Mouse (Mus musculus) layer of hippocampus, adult 9-10 months (tissue): ENCODE measurements around the gene Stx16.

ENCODE experiments used
- DNase-seq: peaks from one replicate; pipeline ENCODE4 v3.0.0; 2022; ENCODE audit warnings: low spot score

Stx16 gene

DNA sequence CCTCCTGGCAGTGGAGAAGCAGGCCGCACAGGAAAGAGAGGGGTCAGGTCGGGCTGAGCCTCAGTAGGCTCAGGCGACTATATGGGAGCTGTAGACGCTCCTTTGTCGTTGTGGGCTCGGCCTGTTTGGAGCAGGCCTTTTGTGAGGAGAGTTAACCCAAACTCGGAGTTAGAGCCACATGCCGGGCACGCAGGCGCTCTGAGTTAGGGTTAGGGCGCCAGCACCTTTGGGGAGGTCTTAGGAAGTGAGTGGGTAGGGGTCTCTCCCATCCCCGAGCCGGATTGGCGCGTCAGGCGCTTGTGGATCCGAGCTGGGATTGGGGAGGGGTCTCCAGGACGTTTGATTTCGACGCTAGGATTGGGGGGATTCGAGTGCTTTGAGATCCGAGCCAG is 321 bp downstream of the Stx16 start:
- no peak for DNase-seq

DNA sequence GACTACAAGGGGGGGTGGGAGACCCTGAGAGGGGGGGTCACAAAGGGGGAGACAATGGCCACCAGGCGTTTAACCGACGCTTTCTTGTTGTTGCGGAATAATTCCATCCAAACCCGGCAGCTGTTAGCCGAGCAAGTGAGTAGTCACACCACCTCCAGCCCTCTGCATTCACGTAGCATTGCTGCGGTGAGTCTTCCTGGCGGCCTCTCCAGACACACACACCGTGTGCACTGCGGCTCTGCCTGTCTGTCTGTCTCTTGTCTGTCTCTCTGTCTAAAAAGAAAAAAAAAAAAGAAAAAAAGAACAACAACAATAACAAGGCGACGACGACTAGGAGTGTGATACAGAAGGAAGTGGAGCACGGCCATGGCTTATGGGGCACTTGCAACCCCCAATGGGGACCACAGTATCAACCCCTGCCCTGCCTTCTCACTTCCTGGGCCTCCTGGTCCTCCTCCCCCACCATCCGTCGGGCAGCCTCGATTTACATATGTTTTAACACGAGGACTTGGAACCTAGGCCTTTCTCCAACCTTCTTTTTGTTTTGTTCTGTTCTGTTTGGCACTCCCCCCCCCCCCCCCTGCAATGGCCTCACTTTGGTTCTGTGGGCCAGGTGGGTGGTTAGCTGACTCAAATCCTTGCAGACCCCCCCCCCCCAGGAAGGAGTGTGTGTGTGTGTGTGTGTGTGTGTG is 1.0 kb downstream of the Stx16 start:
- DNase-seq, result no peak

DNA sequence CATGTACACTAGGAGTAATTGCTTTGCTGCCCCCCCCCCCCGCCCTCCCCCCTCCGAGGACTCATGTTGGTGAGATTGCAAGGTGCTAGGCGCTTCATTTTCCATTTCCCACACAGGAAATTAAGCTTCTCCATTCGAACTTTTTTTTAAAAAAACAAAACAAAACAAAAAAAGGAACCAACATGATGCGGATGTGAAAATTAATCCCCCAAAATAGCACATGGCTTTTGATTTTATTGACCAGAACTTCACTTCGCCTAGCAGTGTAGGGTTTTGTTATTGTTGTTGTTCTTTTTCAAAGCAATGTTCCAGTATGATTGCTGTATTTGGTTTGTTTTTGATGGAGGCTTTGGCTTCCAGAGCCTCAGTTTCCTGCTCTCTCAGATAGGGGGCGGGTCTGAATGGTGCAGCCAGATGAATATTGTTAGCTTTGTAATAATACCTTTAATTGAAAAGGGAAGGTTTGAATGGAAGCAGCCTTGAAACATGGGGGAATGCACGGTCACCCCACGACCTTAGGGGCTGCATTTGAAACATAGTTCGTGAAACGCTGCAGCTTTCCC is 1.7 kb downstream of the Stx16 start:
- DNase-seq, result no peak

DNA sequence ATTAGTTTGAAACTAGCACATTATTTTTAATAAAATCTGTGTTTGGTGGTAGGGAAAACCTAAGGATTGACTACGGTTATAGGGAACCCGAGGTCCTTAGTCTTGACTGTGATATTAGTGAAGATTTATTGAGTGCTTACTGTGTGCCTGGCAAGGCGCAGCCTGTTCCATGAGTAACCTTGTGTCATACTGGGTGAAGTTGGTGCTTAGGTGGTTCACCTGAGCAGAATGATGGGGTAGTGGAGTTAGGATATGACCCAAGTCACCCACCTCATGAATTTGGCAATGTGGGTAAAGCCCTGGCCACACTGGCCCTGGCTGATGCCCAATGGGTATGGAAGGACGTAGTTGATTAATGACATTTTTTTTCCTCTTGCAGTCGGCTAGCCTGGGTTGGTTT is 5.7 kb downstream of the Stx16 start:
- DNase-seq, result no peak

DNA sequence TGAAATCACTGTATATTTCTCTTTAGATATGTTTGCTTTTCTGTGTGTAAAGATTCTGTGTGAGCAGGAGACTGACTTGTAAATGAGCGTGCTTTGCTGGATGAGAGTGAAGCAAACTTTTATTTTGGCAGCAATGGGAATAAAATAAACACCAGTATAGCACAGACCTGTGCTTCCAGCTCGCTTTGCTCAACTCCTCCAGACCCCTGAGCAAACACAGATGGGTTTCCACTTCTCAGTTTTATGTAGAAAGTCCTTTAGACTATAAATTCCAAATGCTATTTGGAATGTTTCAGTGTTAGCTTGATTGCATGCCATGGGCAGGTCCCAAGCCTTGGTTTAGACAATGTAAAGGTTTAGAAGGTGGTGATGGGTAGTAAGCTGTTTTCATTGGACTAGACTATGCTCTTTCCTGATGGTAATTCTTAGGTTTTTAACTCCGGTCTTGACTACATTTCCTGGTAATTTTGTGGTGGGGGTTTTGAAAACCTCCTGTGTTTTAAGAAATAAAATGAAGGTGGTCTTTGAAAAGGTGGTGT is 6.3 kb downstream of the Stx16 start:
- DNase-seq, result no peak

DNA sequence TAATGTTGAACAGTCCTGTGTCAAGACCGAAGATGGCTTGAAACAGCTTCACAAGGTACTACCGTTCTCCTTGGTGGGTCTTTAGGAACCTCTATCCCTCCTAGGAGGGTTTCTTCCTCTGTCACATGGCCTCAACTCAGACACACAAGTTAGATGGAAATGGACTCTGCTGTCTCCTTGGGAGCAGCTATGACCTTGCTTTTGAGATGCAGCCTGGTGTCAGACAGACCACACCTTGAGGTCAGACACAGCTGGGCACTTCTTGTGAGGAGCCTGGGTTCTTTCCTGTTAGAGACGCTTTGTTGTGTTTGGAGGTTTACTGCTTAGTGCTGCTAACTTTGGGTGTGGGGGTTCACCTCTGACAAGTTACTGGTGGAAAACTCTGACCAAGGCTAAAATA is 19.0 kb downstream of the Stx16 start:
- no peak for DNase-seq

DNA sequence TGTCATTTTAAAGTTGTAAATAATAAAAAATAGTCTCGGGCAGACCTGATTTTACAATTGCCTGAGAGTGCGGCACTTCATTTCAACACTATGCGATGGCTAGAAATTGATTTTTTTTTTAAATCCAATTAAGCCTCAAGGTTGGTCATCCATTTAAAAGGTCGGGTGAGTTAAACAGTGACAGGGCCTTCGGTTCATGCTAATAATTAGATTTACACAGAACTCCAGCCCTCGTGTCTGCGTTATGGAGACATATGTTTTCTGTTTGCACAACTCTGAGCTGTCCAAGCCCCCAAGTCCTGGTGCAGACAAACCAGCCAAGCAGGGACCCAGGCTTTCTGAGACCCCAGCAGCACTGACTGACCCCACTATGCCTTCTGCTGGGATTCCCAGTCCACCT is 26.3 kb downstream of the Stx16 start:
- DNase-seq, result no peak

DNA sequence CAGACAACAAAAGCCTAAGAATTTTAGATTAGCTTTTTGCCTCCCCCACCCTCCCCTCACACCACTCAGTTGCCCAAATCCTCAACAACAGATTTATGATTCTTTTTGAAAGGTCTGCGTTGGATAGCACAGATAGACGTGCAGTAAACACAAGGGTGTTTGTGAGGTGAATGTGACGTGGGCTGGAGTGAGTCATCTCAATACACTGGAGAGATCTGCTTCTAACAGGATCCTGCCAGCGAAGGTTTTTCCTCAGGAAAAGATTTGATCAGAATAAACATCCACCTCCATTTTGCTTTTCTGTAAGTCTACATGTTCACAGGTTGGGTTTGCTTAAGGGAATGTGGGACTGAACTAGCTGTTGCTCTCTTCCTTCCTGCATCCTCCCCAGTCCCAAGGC is 27.4 kb downstream of the Stx16 start:
- DNase-seq, result no peak

DNA sequence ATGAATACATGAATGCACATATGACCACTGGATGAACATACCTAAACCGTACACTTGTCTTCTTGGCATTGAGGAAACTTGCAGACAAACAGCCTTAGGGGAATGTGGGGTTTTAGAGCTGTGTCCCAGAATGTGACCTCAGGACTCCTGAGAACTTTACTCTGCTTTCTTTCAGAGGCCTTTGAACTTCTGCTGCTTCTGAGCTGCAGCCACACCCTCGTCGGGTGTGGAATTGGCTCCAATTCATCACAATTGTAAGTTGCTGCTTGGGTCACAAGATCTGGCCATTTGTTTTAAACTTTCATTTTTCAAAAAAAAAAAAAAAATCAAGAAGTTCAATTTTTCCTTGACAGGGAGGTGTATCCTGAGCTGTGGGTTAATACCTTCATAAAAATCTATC is 31.3 kb downstream of the Stx16 start:
- DNase-seq, result no peak

DNA sequence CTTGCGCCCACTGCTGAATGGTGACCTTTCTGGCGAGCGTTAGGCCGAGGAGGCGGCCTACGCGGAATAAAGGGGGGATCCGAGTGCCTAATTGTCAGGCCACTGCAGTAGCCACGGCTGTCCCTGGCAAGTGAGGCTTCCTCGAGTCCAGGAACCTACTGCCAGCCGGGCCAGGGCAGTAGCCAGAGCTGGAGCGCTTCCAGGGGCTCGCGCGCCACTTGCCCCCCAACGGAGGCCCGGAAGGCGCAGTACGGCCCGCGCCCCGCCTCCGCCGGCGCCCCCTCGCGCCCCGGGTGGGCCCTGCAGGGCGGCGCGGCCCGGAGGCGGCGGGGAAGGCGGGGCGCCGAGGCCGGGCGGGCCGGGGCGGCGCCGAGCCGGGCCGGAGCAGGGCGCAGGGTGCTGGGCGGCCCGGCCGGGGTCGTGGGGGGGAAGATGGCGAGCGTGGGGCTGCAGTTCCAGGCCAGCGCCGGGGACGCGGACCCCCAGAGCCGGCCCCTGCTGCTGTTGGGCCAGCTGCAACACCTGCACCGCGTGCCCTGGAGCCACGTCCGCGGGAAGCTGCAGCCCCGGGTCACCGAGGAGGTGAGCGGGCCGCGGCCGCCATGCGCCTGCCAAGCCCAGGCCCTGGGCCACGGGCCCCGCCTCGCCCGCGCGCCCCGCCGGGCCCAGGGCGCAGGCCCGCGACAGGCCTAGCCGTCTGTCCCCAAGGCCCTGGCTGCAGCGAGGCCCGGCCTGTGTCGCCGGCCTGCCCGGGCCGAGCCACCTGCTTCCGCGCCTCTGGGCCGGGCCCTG is 34.1 kb downstream of the Stx16 start, which contains the start of gene Npepl1:
Gene Npepl1, plus strand, starts transcription at position 359 of the 792 bp plus-strand sequence.
- no peak for DNase-seq

DNA sequence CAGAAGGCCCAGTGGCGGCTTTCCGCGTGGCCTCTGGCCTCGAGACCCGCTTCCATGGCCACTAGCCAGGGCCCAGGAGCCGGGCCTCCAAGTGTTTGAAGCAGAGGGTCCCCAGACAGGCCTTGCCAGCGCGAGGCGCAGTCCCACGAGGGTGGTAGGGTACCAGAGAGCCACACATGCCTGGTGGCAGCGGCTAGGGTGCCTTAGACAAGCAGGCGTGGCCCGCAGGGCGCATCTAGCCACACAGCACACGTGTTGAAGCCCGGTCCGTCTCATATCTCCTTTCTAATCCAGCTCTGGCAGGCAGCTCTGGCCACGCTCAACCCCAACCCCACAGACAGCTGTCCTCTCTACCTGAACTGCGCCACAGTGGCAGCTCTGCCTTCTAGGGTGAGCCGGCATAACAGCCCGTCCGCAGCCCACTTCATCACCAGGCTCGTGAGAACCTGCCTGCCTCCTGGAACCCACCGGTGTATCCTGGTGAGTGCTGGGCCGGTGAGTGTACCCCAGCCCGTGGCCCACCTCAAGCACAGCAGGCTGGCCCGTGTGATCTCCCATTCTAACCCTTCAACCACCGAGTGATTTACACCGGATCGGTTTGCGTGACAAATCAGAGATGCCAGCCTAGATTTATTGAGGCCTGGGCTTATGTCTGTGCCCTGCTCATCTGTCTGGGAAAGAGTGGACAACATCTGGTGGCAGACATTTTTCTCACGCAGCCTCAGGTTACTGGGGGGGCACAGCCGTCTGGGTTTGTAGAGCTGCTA is 34.9 kb downstream of the Stx16 start:
- no peak for DNase-seq

DNA sequence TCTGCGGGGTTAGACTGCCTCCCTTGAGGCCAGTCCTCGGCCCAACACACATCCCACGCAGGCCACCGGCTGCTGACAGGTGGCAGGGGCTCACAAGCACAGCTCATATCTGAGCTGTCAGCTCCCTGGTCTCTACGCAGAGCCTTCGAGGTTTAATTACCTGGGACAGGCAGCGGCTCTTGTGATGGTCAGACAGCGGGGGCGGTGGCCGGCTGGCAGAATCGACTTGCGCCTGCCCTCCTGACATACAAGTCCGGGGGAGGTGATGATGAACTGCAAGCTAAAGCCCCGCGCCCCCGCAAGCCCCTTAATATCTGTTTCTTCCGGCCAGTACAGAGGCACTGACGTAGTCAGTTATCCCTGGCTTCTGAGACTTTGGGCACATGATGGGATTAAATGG is 36.8 kb downstream of the Stx16 start:
- no peak for DNase-seq

DNA sequence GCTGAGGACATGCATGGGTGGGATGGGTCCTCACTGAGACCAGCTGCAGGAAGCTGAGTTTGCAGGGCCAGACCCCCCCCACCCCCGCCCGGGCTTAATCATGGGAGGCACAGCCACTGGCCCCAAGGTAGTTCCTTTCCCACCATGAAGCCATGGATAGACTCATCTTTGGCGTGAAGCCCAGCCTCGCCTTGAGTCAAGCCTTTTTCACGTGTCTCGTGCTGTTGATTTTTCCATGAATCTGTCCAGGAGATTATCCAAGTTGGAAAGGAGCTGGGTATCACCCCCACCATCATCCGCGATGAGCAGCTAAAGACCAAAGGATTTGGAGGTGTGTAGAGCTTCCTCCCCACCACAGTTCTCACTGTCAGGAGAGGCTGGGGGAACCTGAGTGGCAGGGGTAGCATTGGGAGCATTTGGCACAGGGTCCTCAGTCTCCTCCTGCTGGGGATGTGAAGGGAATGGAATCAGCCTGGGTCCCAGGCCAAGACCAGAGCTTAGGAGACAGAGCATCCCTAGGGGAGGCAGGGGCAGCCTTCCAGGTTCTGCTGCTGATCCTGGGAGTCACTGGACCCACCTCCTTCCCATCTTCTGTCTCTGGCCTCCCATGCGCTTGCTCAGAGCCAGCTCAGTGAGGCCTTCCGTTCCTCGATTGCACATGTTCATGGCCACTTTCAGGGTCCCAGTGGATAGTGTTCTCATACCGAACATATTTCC is 38.2 kb downstream of the Stx16 start:
- DNase-seq, result no peak

DNA sequence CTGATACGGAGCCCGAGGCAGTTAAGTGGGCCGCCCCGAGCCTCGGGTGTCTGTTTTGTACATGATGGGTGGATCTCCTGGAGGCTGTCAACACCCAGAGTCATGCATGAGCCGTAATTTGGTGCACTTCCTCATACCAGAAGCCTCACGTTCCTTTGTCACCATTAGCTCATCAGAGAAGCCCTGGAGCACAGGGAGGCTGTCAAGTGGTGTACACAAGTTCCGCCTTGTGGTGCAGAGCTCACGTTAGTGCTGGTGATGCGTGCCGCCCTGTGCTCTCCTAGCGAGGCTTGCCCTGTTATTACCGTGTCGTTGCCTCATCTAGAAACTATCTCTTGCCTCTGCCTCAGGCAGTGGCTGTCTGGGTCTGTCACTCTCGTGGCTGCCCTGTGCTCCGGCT is 40.8 kb downstream of the Stx16 start:
- DNase-seq, result no peak

DNA sequence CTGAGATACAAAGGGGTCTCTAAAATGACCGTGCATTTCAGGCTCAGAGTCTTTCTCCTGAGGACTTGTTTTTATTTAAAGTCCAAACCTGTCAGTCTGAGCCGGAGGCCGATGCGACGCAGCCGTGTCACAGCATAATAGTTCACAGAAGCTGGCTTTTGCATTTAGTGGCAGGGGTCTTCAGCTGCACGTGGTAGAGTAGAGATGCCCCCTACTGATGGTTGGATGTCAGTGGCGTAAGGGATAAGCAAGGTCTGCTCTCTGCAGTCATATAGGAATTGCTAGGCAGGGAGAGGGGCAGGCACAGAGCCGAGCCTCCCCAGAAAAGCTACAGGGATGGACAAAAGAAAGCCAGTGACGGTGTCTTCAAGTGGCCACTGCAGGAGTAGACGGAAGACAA is 42.0 kb downstream of the Stx16 start:
- no peak for DNase-seq

DNA sequence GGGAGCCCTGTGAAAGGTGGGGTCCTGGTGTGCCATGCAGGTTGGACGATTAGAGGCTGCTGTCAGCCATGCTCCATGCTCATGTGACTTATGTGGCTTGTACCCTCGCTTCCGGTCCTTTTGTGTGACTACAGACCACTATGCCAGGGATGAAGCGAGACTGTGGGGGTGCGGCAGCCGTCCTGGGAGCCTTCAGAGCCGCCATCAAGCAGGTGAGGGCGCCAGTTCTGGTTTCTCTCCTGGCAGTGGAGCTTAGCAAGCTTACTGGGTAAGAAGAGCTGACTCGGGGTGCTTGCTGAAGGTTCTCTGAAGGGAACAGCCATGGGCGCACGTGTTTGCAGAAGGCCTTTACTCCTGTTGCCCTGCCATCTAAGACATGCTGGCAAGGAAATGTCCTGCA is 43.2 kb downstream of the Stx16 start:
- DNase-seq, result no peak

DNA sequence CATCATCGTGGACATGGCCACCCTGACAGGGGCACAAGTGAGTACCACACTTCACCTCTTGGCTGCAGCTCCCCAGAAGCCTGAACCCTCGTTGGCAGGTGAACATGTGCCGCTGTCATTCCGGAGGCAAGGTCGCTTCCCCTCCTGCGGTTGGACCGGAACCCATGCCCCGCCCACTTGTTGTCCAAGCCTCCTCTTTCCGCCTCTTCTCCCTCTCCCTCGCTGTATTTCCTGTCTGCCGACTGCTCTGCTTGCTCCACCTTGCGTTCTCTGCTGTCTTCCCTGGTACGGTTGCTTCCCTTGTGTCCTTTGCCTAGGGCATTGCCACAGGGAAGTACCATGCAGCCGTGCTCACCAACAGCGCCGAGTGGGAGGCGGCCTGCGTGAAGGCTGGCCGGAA is 44.5 kb downstream of the Stx16 start:
- DNase-seq, result no peak

DNA sequence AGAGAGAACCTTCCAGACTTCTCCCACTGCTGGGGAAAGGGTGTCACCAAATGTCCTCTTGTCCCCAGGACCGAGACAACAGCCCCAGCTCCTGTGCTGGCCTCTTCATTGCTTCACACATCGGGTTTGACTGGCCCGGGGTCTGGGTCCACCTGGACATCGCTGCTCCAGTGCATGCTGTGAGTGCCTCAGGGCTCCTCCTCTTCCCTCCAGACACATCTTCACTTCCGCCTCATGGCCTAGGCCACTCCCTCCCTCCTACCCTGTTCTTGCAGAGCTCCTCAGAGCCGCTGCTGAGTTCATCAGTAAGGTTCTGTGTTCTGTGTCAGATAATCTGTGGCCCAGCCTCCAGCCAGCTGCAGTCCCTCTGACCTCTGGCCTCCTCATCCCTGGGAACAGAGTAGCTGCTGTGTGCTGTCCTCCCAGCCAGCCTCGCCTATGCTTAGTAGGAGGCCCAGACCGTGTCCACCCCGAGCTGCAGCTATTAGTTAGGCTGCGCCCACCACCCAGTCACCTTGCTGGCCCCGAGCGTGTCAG is 45.4 kb downstream of the Stx16 start:
- no peak for DNase-seq

DNA sequence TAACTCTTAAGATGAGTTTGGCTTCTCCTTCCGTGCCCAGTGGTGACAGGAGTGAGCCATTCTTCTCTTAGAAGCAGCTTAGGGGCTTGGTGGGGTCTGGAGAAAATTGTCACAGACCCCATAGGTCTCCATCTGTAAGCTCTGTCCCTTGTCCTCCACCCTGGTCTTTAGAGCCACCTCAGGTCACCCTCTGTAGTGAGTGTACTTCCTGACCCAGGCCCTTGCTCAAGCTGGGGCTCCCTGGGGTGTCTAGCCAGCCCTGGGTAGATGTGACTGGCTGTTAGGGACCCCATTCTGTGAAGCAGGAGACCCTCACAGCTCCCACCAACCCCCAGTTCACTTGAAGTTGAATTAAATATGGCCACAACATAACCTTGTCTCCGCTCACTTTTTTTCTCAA is 46.2 kb downstream of the Stx16 start:
- no peak for DNase-seq

DNA sequence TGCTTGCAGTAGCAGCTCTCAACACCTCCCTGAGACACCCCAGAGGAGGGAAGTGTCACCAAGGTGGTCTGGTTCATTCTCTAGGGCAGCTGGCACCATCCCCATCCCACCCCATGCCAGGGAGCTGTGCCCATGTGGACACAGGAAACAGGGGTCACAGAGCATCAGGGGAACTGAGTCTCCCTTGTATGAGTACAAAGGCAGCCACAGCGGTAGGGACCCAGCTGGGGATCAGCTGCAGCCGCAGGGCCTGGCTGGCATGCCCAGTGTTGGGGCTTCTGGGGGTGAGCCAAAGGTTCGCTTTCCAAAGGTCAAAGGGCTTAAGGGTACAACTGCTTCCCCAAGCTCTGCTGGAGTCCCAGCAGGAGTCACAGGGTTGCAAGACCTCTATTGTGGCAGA is 47.6 kb downstream of the Stx16 start:
- no peak for DNase-seq
